Mouse (Mus musculus) layer of hippocampus, postnatal 14 days (tissue): ENCODE measurements at regions not wholly inside any gene's neighbourhood (a gene's known extent, or its start where the extent isn't known, plus 50 kb on each side); places are given as distances from the start of the nearest gene placed in this dataset.

Experiments
- DNase-seq, 2 experiments: peaks; one replicate each; pipeline ENCODE4 v3.0.0; 2021 to 2022; ENCODE audit warnings: low spot score in 2 of 2, mixed read lengths in 1 of 2

- DNase-seq: no peak
Observed at GRCm38 (mm10) chr16:47754671-47755070, 528.9 kb upstream of the Dppa4 start.

- DNase-seq: no peak
Observed at GRCm38 (mm10) chr16:47758296-47758695, 525.2 kb upstream of the Dppa4 start.

GRCm38 (mm10) chr16:47765742-47766141, 517.8 kb upstream of the Dppa4 start:
- DNase-seq: no peak

- DNase-seq: no peak
Observed at GRCm38 (mm10) chr16:47788515-47788914, 495.0 kb upstream of the Dppa4 start.

- DNase-seq: no peak
Observed at GRCm38 (mm10) chr16:47790666-47791065, 492.9 kb upstream of the Dppa4 start.

- DNase-seq: no peak
Observed at GRCm38 (mm10) chr16:47791456-47791855, 492.1 kb upstream of the Dppa4 start.

- peak in 1 of 2 experiments; percentile 5 for DNase-seq
Observed at GRCm38 (mm10) chr16:47798838-47799237, 484.7 kb upstream of the Dppa4 start.

- DNase-seq: no peak
Observed at GRCm38 (mm10) chr16:47843169-47843568, 440.4 kb upstream of the Dppa4 start.

GRCm38 (mm10) chr16:47851631-47852030, 431.9 kb upstream of the Dppa4 start:
- no peak for DNase-seq

- no peak for DNase-seq
Observed at GRCm38 (mm10) chr16:47859840-47860239, 423.7 kb upstream of the Dppa4 start.

GRCm38 (mm10) chr16:47875258-47875657, 408.3 kb upstream of the Dppa4 start:
- no peak for DNase-seq

GRCm38 (mm10) chr16:47883476-47883875, 400.1 kb upstream of the Dppa4 start:
- DNase-seq: peak in 1 of 2 experiments; percentile 36

GRCm38 (mm10) chr16:47887019-47887418, 396.5 kb upstream of the Dppa4 start:
- DNase-seq: no peak

- no peak for DNase-seq
Observed at GRCm38 (mm10) chr16:47900785-47901184, 382.7 kb upstream of the Dppa4 start.

GRCm38 (mm10) chr16:47938000-47938399, 345.5 kb upstream of the Dppa4 start:
- no peak for DNase-seq
